Mouse (Mus musculus): ENCODE data around the gene Tmx1.
A peak's percentile ranks its signal among the peaks of the same experiment; 100 is the strongest.

Tmx1 gene

GRCm38 (mm10) chr12:70452726-70453645 lies at the start of gene Tmx1:
Gene Tmx1 (plus strand): TSS chr12:70453095.
- peak; percentile 97 for DNase-seq

- peak; percentile 16 for DNase-seq
These were observed 48.6 kb upstream of the Tmx1 start for GRCm38 (mm10) chr12:70404327-70404726.

GRCm38 (mm10) chr12:70408396-70408795 lies 44.5 kb upstream of the Tmx1 start:
- no peak for DNase-seq

GRCm38 (mm10) chr12:70409600-70409999 lies 43.3 kb upstream of the Tmx1 start:
- no peak for DNase-seq

GRCm38 (mm10) chr12:70420216-70420615 lies 32.7 kb upstream of the Tmx1 start:
- no peak for DNase-seq

GRCm38 (mm10) chr12:70421028-70421427 lies 31.9 kb upstream of the Tmx1 start:
- no peak for DNase-seq

GRCm38 (mm10) chr12:70422322-70423118 lies 30.4 kb upstream of the Tmx1 start:
- no peak for DNase-seq

- DNase-seq = no peak
These were observed 25.0 kb upstream of the Tmx1 start for GRCm38 (mm10) chr12:70427885-70428284.

GRCm38 (mm10) chr12:70429637-70430036 lies 23.3 kb upstream of the Tmx1 start:
- DNase-seq = no peak

- peak; percentile 34 for DNase-seq
These were observed 22.5 kb upstream of the Tmx1 start for GRCm38 (mm10) chr12:70430307-70430950.

GRCm38 (mm10) chr12:70431428-70431827 lies 21.5 kb upstream of the Tmx1 start:
- no peak for DNase-seq

GRCm38 (mm10) chr12:70449961-70450360 lies 2.9 kb upstream of the Tmx1 start:
- no peak for DNase-seq

- DNase-seq = no peak
These were observed 1.4 kb upstream of the Tmx1 start for GRCm38 (mm10) chr12:70451533-70451932.

- no peak for DNase-seq
These were observed 752 bp upstream of the Tmx1 start for GRCm38 (mm10) chr12:70452143-70452542.

- no peak for DNase-seq
These were observed 2.3 kb downstream of the Tmx1 start for GRCm38 (mm10) chr12:70455226-70455625.

GRCm38 (mm10) chr12:70459546-70459945 lies 6.7 kb downstream of the Tmx1 start:
- DNase-seq = no peak

- DNase-seq = no peak
These were observed 11.1 kb downstream of the Tmx1 start for GRCm38 (mm10) chr12:70464016-70464415.

GRCm38 (mm10) chr12:70475336-70475735 lies 22.4 kb downstream of the Tmx1 start:
- DNase-seq = no peak

- no peak for DNase-seq
These were observed 24.1 kb downstream of the Tmx1 start for GRCm38 (mm10) chr12:70476884-70477576.

GRCm38 (mm10) chr12:70477593-70478287 lies 24.8 kb downstream of the Tmx1 start:
- DNase-seq = peak; percentile 57

- DNase-seq = no peak
These were observed 33.1 kb downstream of the Tmx1 start for GRCm38 (mm10) chr12:70485956-70486355.
